Mouse (Mus musculus) heart, embryonic 16.5 days (tissue): ENCODE measurements around the gene Ppfia3. TPM values are rescaled to one million over a fixed set of nuclear protein-coding genes. Genes with fewer than 3 reads are reported as not detected.
A peak's percentile ranks its signal among the peaks of the same experiment; 100 is the strongest.

Experiments
- ATAC-seq: fragments of 200-750 bp; cut with Nextera tagmentation; replicated peaks from 2 replicates; pipeline ENCODE4 v1.8.0; 2017; ENCODE audit warnings: moderate number of reproducible peaks; ENCODE audit not compliant: insufficient read depth, low FRiP score; ENCODE audit errors: extremely low read depth
- H3K27ac ChIP-seq: fragments of 300-500 bp; sonication (generic); 2 replicates; pipeline ENCODE4 v1.5.1; 2014; ENCODE audit warnings: mild to moderate bottlenecking, low read length, control low read depth, moderate library complexity
- H3K27me3 ChIP-seq: fragments of 300-500 bp; sonication (generic); 2 replicates; pipeline ENCODE4 v1.6.1; 2014; ENCODE audit warnings: low read length, mixed read lengths; ENCODE audit not compliant: control insufficient read depth, insufficient read depth
- H3K36me3 ChIP-seq: fragments of 300-500 bp; sonication (generic); 2 replicates; pipeline ENCODE4 v1.6.1; 2014; ENCODE audit not compliant: control insufficient read depth, insufficient read depth
- H3K4me1 ChIP-seq: fragments of 300-500 bp; sonication (generic); 2 replicates; pipeline ENCODE4 v1.6.1; 2014; ENCODE audit warnings: low read length, mixed read lengths; ENCODE audit not compliant: control insufficient read depth, insufficient read depth
- H3K4me2 ChIP-seq: fragments of 300-500 bp; sonication (generic); 2 replicates; pipeline ENCODE4 v1.6.1; 2014; ENCODE audit warnings: low read depth, mild to moderate bottlenecking, control low read depth, low read length
- H3K4me3 ChIP-seq: fragments of 300-500 bp; sonication (generic); 2 replicates; pipeline ENCODE4 v1.5.1; 2014; ENCODE audit warnings: mild to moderate bottlenecking, control low read depth, low read length
- H3K9ac ChIP-seq: fragments of 300-500 bp; sonication (generic); 2 replicates; pipeline ENCODE4 v1.6.1; 2014; ENCODE audit warnings: low read length, control low read depth
- H3K9me3 ChIP-seq: fragments of 300-500 bp; sonication (generic); replicated peaks from 2 replicates; pipeline ENCODE4 v1.6.1; 2016; ENCODE audit warnings: low read length; ENCODE audit not compliant: control insufficient read depth
- WGBS: fragments of 180-500 bp; shearing (Covaris S2); extraction: QIAGEN DNeasy Blood & Tissue Kit; methylation state at CpG from one replicate; pipeline ENCODE4 v1.1.7; 2014; 5-methylcytosine and 5-hydroxymethylcytosine counted together
- polyA plus RNA-seq: library from polyadenylated mRNA; unstranded; fragments of >200 nt; fragmentation: Nextera tagmentation; extraction: Ambion mirVana; gene quantifications from 2 replicates; pipeline ENCODE4 v1.2.1, GENCODE M21; 2015

Ppfia3 gene
- polyA plus RNA-seq, 1 experiment from 2014 or later: 1.5 TPM

DNA sequence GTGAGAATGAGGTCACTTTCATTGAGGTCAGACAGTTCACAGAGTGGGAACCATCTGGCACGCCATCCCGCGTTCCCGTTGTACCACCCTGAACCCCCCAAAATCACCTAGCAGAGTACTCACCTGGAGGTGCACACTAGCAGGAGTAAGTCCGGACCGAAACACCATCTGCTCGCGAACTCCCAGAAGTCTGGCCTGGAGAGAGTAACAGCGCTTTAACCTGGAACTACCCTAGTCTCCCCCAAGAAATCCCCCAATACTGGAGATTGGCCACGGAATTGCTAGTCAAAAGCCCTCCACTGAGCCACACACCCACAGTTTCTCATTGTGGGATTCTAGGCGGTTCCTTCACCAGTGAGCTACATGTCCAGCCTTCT is 26.8 kb downstream of the Ppfia3 start:
- Histone ChIP-seq H3K4me2 (peak overlapping the region; percentile 85), H3K36me3 (no peaks in the 10 kb centered on the region), H3K9me3 (no peaks in the 10 kb centered on the region), H3K27ac (no peak overlapping the region), H3K4me1 (peaks cover 48% of the 10 kb centered on the region), H3K9ac (peak overlapping the region; percentile 75), H3K4me3 (peak overlapping the region; percentile 67), H3K27me3 (no peaks in the 10 kb centered on the region)
- ATAC-seq: no peak
- WGBS: 2% methylated on average over 11 of the region's 11 CpGs

DNA sequence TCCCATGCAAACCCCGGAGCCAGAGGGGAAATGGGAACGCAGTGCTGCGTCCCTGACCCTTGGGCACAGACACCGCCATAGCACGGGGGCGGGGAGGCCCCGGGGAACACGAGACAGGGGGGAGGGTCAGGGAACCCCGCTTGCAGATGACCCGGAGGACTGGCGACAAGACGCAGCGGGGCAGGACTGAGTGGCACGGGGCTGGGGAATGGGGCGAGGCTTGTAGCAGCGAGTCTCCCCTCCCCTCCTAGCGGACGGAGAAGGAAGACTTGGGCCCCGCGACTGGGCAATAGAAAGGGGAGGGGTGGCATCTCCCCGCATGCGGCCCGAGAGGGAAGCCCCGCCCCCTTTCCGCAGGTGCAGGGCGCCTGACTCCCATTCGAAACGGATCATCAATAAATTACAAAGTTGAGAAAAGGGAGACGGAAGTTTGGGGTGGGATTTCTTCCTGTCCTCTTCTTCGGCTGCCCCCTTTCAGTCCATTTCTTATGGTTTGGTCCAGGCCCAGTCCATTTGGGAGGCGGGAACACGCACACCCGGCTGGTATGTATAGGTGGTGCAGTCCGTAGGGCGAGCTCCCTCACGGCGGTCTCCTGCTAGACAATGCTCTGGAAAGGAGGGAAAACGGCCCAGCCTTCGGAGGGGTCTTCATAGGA is 27.3 kb downstream of the Ppfia3 start:
- H3K27me3 ChIP-seq: no peaks in the 10 kb centered on the region
- peak overlapping the region; percentile 75 for H3K9ac ChIP-seq
- peak overlapping the region; percentile 85 for H3K4me2 ChIP-seq
- peak overlapping the region; percentile 19; the same call in 1 of the 2 replicates for H3K27ac ChIP-seq
- no peaks in the 10 kb centered on the region for H3K36me3 ChIP-seq
- peak; percentile 51 for ATAC-seq
- H3K4me3 ChIP-seq: peak overlapping the region; percentile 67
- peaks cover 53% of the 10 kb centered on the region for H3K4me1 ChIP-seq
- H3K9me3 ChIP-seq: no peaks in the 10 kb centered on the region
- WGBS: under 1% methylated on average over 39 of the region's 39 CpGs

DNA sequence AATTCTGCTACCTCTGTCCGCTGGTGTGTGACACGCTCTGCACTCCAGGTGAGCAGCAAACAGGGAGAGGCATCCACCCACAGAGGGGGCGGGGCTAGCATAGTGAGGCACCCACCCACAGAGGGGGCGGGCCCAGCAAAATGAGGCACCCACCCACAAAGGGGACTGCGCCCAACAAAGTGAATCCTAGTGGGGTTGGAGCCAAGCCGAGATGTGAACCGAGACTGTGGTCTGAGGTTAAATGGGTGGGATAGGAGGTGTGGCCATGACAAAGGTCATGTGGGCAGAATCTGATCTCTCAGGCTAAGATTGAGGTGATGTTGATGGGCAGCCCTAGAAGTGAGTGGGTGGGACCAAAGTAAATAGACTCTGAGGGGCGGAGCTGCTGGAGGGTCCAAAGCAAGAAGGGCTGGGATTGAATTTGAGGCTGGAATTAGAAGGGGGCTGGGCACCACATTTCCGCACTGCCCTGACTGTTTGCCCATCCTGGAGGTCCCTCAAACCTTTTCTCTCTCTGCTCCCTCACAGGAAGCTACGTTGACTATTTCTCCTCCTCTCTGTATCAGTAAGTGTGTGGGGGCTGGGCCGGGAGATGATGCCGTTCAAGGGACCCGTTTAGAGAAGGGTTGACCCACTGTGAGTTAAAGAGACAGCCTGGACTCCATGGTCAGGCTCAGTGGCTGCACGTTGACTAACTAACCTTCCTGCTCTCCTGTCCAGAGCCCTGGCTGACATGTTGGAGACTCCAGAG is 28.5 kb downstream of the Ppfia3 start:
- no peak overlapping the region for H3K9ac ChIP-seq
- WGBS: 6% methylated on average over 14 of the region's 14 CpGs

DNA sequence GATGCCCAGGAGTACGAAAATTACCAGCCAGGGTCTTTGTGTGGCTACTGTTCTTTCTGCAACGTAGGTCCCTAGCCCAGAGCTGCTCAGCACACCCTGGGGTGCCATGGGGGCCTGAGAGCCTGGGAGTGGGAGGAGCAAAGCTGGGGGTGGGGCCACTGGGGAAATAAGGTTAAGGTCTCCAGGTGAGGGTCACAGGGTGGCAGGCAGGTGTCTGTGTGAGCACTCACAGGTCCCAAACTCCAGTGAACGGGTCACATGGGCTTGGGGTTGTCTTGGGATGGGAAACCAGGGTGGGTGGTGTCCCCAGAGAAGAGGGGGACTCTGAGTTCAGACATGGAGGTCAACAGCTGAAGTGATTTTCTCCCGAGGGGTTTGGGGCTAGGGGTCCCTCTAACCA is 29.4 kb downstream of the Ppfia3 start:
- no peaks in the 10 kb centered on the region for H3K9me3 ChIP-seq
- peaks cover 62% of the 10 kb centered on the region for H3K4me1 ChIP-seq
- H3K4me3 ChIP-seq: peak overlapping the region; percentile 40
- ATAC-seq: no peak
- H3K27me3 ChIP-seq: no peaks in the 10 kb centered on the region
- H3K4me2 ChIP-seq: peak overlapping the region; percentile 85
- 14% methylated on average over 4 of the region's 4 CpGs for WGBS
- no peaks in the 10 kb centered on the region for H3K36me3 ChIP-seq
- no peak overlapping the region for H3K27ac ChIP-seq
- H3K9ac ChIP-seq: peak overlapping the region; percentile 59

More for the DNA sequence above, 28.5 kb downstream of the Ppfia3 start:
- Histone ChIP-seq H3K4me2 (peak overlapping the region; percentile 85), H3K27ac (no peak overlapping the region), H3K9me3 (no peaks in the 10 kb centered on the region), H3K4me3 (peak overlapping the region; percentile 67), H3K4me1 (peaks cover 56% of the 10 kb centered on the region), H3K36me3 (no peaks in the 10 kb centered on the region), H3K27me3 (no peaks in the 10 kb centered on the region)
- no peak for ATAC-seq

DNA sequence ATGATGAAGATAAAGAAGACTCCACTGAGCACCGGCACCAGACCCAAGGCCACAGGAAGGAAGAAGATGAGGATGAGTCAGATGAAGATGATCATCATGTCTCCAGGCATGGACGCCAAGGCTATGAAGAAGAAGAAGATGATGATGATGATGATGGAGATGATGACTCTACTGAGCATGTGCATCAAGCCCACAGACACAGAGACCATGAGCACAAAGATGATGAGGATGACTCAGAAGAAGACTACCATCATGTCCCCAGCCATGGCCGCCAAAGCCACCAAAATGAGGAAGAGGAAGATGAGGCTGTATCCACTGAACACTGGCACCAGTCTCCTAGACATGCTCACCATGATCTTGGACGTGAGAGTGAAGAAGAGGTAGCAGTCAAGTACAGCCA is 30.5 kb downstream of the Ppfia3 start:
- Histone ChIP-seq H3K9me3 (no peaks in the 10 kb centered on the region), H3K27me3 (no peaks in the 10 kb centered on the region), H3K9ac (no peak overlapping the region), H3K4me1 (peaks cover 63% of the 10 kb centered on the region), H3K4me2 (no peak overlapping the region), H3K27ac (no peak overlapping the region), H3K36me3 (no peaks in the 10 kb centered on the region), H3K4me3 (no peak overlapping the region)
- WGBS: 81% methylated on average over 4 of the region's 4 CpGs
- no peak for ATAC-seq

DNA sequence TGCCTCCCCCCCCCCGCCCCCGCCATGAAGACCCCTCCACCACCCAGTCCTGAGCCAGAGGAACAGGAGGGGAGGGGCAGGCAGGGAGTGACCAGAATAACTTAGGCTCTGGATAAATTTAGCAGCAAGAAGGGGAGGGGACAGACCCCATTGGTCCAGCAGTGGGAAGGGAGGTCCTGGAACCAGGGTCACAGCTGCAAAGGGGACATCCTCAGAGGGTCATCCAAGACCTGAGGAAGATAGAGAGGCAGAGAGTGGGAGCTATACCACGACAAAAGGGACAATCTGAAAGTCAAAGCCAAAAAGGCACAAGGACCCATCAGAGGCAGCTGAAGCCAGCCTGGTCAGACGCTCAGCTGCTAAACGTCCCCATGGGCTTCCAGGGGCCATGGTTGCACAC is 31.8 kb downstream of the Ppfia3 start, which contains the start of gene Hrc:
Gene Hrc, plus strand, starts transcription at position 235 of the 400 bp plus-strand sequence.
- peak within 1 kb of the TSS; percentile 86 for H3K4me3 ChIP-seq
- H3K27me3 ChIP-seq: no peaks in the 10 kb centered on the region
- WGBS: 14% methylated on average over 5 of the region's 5 CpGs
- peak within 1 kb of the TSS; percentile 90 for H3K4me2 ChIP-seq
- peak within 1 kb of the TSS; percentile 91 for H3K9ac ChIP-seq
- H3K9me3 ChIP-seq: no peaks in the 10 kb centered on the region
- H3K36me3 ChIP-seq: no peaks in the 10 kb centered on the region
- H3K4me1 ChIP-seq: peaks cover 50% of the 10 kb centered on the region
- ATAC-seq: peak; percentile 67
- peak within 1 kb of the TSS; percentile 93 for H3K27ac ChIP-seq

DNA sequence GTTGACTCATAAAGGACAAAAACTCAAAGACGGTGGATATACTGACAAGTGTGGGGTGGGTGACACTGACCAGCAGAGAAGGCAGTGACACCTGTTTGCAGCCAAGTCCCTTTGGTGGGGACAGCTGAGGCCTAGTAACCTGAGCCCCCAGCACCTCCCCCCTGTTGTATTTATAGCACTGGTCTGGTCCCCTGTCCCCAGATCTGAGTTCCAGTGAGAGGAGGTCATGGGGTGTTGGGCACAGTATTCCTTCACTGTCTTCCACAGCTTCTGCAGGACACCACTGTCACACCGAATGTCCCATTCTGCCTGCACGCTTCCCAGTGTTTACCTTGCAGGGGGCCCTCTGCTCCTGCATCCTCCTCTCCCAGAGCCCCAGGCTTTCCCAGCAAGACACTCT is 32.2 kb downstream of the Ppfia3 start:
- Histone ChIP-seq H3K9me3 (no peaks in the 10 kb centered on the region), H3K36me3 (no peaks in the 10 kb centered on the region), H3K4me2 (peak overlapping the region; percentile 90), H3K4me3 (peak overlapping the region; percentile 86), H3K9ac (peak overlapping the region; percentile 59), H3K4me1 (peaks cover 47% of the 10 kb centered on the region), H3K27ac (peak overlapping the region; percentile 93), H3K27me3 (no peaks in the 10 kb centered on the region)
- peak; percentile 37 for ATAC-seq
- WGBS: 10% methylated on average over 3 of the region's 3 CpGs

DNA sequence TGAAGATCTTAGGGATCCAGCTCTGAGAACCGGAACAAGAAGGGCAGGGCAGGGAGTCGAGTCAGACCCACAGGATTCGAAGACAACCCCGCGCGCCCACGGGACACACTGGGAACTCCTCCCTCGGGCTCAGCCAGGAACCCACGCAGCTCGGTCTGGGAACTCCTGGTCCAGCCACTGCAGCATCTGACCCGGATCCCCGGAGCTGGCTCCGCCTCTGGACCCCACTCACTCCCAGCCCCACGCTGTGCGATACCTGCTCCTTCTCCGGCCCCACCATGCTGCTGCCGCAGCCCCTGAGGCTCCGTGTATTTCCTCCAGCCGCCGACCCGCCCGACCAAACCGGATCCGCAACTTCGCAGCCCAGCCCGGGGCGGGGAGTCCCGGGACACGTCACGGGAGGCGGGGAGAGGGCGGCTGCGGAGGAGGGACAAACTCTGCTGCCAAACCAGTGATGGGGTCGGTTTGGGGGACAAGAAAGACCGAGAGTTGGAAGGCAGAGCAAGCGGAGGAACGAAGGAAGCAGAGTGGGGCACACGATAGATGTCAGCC is 33.3 kb downstream of the Ppfia3 start, which contains the start of gene Trpm4:
Gene Trpm4, minus strand, starts transcription at position 350 of the 552 bp plus-strand sequence.
- peak; percentile 69 for ATAC-seq
- H3K4me2 ChIP-seq: peak within 1 kb of the TSS; percentile 90
- H3K4me3 ChIP-seq: peak within 1 kb of the TSS; percentile 86
- no peaks in the 10 kb centered on the region for H3K27me3 ChIP-seq
- H3K27ac ChIP-seq: peak within 1 kb of the TSS; percentile 93
- under 1% methylated on average over 38 of the region's 38 CpGs for WGBS
- peaks cover 43% of the 10 kb centered on the region for H3K4me1 ChIP-seq
- H3K9me3 ChIP-seq: no peaks in the 10 kb centered on the region
- H3K9ac ChIP-seq: peak within 1 kb of the TSS; percentile 91
- no peaks in the 10 kb centered on the region for H3K36me3 ChIP-seq
